Mouse (Mus musculus) ovary, postnatal 14 days (tissue): ENCODE results near the gene 2210016F16Rik.
A peak's percentile ranks its signal among the peaks of the same experiment; 100 is the strongest.
"Not testable (repeated sequence)": the region's sequence is repeated elsewhere in the genome, so short reads cannot be mapped to it uniquely, and the experiment has no call there.

Source experiments
- DNase-seq: peaks from one replicate; pipeline ENCODE4 v3.0.0; 2022; ENCODE audit warnings: low spot score

The 2210016F16Rik gene

DNA sequence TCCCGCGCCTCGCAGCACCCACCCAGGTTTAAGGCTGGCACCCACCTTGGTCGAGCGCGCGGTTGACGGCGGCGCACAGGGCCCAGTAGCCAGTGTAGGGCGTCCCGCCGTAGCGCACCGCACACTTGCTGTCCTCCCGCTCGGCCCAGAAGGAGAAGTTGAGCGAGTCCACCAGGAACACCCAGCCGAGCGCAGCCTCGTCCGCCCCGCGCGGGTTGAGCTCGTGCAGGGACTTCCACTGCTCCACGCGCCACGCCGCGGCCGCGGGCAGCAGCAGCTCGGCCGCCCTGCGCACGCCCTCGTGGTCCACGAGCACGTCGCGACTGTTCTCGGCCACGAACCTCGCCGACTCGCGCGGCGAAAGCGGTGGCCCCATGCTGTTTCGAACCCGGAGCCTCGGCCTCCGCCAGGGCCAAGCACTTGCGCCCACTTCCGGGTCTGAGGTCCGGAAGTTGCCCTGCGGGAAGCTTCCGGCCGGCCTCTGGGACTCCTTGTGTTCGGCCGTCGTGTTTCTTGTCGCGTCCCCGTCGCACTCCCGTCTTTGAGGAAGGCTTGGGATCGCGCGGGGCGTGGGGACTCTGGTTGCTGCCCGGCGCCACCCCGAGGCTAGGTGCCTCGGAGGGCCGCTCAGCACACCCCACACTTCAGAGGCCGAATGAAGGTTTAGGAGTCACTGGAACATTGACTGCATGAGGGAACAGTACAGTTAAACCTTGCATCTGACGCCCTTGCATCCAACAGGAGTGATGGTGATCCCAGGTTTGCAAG, at the start of gene 2210016F16Rik:
2210016F16Rik (minus strand) TSS at position 447 of the 768 bp plus-strand sequence.
- peak; percentile 49 for DNase-seq

DNA sequence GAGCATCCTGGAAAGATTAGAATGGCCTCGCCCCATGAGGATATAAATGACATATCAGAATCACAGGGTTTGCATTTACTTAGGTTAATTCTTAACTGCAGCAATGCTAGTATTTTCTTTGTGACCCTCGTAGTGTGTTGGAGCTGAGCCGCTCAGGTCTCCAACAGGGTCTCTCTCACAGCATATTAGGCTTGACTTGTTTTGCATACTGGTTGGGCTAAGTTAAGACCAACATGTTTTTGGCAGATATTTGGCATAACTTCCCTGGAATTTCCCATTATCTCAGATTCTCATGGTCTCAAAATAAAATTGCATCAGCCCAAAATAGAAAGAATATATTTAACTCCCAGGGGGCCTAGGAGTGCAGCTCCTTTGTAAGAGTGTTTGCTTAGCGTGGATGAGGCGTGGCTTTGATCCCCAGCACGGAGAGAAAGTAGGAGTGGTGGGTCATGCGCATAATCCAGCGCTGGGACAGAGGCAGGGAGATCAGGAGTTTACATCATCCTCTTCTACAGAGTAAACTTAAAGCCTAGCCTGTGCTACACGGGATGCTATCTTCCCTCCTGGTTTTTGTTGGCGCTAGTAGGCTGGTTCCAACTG, 38.1 kb upstream of the 2210016F16Rik start:
- no peak for DNase-seq

DNA sequence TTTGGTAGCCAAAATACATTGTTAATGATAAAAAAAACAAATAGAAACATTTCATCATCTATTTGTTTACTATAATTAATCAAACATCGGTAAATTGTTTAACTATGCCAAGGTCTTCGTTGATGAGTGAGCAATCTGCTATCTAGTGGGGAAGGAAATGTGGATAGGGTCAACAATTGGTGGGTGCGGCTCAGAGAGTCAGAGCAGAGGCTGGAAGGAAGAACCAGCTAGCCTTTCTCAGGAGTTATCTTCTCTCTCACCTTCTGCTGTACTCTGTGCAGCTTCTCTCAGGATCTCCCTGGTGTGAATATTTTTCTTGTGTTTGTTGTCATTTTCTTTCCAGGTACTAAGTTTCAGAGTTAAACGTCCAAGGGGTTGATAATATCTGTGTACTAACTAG, 37.2 kb upstream of the 2210016F16Rik start:
- DNase-seq, result no peak

DNA sequence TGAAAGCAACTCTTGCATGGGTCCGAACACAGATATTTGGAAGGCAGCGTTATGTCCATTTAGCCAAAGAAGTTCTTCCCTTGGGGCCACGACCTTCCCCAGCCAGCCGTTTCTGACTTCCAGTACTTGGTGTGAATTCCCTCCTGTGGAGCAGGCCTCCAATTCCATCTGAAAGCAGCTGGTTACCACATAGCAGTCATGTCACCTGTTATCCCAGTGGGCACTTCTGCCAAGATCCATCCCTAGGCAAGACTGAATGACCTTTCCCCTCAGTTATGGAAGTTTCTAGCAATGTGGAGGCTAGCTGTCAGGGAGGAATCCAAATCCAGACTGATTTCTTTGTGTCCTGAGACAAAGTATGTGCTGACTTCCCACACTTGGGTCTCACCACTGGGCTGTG, 36.0 kb upstream of the 2210016F16Rik start:
- no peak for DNase-seq

DNA sequence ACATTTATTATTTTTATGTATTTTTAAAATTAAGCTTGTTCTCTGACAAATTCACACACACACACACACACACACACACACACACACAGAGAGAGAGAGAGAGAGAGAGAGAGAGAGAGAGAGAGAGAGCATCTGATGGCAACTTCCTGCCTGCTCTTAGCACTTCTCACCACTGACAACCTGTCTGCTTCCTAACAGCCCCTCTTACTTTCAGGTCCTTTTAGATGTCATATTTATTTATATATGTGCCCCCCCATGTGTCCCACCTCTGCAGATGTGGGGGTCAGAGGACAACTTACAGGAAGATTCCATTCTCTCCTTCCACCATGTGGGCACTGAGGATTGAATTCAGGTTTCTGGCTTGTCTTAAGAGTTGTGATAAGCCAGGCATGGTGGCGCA, 34.2 kb upstream of the 2210016F16Rik start:
- no peak for DNase-seq

DNA sequence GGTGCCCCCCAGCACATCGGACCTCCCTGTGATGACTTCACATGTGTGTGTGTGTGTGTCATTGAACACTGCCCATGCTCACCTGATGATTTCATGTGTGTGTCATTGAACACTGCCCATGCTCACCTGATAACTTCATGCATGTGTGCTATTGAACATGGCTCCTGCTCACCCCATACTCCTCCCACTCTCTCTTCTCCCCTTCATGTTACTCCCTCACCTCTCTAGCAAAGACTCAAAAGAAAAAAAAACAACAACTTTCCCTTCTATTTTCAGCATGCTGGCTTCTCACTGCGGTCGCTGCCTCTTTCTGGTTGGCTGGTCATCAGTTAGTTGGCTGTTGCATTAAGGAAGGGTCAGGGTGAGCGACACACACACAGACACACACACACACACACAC, 33.6 kb upstream of the 2210016F16Rik start:
- DNase-seq, result no peak

DNA sequence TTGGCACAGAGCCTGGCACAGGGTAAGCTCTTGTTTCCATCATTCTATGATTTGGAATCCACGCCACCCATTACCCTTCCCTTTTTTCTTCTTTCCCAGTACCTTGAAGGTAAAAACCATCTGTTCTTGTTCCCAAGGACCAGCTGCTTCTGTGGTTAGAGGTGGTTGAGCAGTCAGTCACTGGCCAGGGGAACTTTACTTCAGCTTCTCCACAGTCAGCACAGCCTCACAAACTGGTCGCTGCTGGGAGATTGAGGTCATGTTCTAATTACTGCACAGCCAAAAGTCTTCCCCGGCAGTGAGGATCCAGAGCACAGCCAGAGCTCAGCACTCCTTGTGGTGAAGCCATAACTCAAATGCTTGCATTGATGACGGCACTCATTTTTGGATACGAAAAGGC, 30.8 kb upstream of the 2210016F16Rik start:
- no peak for DNase-seq

DNA sequence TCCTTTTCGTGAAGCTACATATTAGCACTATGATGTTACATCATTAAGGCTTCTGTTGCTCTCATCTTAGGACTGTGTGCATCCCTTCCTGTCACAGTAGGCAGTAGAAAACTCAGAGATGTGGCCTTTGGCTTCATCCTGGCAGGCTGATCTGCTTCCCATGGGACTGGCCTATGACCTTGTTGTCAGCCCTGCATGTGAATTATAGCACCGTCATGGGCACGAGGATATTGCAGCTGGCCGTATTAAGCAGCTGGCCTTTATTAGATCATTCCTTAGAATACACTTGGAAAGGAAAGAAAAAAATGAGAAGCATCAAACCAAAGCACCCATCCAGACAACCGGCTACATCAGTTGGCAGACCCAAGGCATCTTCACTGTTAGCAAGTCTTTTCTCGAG, 30.3 kb upstream of the 2210016F16Rik start:
- no peak for DNase-seq

DNA sequence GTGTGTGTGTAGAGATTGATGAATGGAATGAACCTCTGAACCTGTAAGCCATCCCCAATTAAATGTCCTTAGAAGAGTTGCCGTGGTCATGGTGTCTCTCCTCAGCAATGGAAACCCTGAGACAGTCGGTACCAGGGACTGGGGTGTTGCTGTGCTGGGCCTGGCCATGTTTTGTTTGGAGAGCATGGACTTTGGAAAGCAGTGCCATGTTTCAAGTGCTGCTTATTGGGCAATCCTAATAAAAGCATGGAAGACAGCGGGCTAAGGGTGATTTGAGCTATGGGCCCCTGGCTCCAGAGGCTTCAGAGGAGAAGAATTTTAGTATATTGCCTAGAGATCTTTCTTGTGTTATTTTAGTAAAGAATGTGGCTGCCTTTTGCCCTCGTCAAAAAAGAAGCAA, 26.0 kb upstream of the 2210016F16Rik start:
- DNase-seq, result no peak

DNA sequence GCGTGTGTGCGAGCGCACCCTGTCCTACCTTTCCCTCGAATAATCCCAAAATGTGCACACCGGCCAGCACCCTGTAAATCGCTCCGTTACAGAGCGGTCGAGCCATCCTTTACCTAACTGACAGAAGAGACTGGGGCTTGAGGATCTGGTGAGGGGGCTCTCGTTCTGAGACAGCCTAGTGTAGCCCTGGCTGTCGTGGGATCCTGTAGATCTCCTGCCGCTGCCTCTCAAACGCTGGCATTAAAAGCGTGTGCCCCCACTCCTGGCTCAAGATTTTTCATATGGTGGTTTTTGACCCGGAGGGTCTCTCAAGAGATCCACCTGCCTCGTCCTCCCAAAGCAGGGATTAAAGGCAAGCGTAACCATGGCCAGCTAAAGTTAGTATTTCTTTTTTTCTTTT, 18.2 kb upstream of the 2210016F16Rik start, which contains the start of gene Hnrnpk:
Hnrnpk (minus strand) TSS at position 101 of the 400 bp plus-strand sequence.
- not testable (repeated sequence) for DNase-seq

DNA sequence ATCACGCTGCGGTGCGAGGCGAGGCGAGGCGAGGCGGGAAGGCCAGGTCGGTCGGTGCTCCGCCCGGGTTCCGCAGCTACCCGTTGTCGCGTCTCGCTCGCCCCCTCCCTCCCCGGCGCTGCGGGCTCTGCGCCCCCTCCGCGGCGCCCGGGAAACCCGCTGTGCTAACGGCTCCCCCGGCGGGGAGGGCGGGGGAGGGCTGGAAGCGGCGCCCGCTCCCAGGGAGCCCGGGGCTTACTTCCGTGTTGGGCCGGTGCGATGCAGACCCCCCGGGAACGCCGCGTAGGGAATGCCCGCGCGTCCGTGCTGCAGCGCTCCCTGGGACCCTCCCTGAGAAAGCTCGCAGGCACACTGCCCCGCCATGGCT, 17.7 kb upstream of the 2210016F16Rik start:
- DNase-seq, result no peak

DNA sequence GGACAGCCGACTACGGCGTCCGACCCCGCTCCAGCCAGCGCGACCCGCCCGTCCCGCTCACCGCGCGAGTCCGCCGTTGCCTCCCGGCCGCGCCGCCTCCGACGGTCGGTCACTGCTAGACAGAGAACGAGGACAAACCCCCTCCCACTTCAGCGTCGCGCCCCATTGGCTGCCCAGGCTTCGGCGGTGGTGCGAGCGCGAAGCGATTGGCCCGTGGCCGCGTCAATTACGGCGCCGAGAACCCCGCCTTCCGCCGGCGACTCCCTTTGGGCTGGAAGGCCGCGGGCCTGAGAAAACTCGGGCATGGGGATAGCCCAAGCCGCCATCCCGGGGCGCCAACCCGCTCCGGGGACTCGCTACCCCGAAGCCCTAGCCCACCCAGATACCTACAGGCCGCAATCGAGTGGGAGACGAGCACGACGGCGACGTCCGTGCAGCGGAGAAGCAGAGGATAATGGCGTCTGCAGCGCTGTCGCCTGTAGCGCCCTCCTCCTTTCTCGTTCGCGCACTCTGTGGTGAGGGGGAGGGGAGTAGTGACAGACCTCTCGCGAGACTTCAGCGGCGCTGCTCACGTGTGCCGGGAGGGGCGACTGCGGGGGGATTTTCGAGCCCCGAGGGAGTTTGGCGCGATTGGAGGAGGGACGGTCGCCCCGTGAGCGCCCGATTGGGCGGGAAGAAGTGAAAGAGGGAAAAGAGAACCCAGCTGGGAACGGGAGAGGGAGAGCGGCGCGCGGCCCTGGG, 17.1 kb upstream of the 2210016F16Rik start, which contains the start of gene Rmi1:
Rmi1 (plus strand) TSS at position 246 of the 741 bp plus-strand sequence.
- DNase-seq, result peak; percentile 96

DNA sequence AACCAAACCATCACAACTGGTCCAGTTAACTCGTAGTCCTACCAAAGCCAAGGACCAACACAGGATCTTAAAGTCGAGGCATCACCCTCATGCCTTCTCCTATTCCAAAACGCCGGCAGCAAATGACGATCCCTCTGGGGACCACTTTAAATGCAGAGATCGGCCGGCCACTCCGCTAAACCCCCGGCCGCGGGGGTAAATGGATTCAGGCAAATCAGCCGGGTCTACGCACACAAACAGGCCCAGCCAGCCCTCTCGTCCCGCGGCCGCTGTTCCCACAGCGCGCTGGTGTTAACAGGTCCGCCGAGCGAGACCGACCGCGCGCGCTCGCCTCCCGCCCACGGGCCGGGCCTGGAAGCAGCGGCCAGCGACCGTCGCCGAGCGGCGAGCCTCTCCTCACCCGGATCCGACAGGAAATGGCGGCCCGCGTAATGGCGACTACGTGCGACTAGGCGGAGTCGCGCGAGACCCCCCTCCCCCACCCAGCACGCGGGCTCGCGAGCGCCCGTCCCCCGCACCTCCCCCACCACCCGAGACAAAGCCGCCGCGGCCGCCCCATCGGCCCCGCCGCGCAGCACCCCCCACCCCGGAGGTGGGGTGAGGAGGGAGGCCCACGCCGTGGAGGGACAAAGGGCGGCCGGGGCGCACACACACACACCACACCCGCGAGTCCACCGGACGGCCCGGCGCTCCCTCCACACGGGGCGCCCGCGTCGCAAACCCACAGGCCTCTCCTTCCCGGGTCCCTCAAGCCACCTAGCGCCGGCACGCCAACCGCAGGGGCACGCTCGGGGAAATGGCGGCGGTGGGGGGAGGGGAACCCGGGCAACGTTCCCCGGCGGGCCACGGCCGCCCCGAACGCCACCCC, 16.3 kb upstream of the 2210016F16Rik start:
- DNase-seq, result peak; percentile 50

DNA sequence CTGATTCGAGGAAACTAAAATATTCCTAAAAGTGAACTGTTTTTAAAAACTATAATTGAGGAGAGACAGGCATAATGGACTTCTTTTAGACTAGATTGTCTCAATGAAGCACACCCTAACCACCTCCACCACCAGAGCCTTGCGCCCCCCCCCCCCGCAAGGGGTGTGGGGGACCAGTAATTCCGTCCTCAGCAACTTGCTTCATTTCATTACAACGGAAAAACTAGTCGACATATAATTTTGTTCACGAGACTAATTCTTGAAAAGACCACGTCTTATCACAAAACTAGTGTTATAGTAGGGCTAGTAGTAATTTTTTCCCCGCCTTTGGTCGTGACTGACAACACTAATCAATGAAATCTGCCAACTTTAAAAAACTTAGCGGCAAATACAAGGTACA, 15.6 kb upstream of the 2210016F16Rik start:
- no peak for DNase-seq

DNA sequence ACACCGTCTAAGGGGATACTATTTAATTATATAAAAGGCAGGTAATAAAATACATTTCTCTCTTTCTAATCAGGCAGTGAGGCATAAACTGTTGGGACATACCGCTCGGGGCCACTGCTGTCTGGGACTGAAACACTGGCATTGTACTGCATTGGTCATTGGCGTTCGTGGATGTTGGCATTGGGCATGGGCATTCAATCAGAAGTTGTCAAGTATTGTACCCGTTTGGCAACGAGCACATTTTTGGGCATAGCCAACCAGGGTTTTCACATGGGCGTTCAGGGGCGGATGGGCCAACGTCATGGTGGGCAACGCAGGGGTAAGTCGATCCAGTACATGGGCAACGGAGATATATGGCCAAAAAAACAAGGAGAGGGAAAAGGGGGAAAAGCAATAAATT, 12.6 kb upstream of the 2210016F16Rik start:
- no peak for DNase-seq

DNA sequence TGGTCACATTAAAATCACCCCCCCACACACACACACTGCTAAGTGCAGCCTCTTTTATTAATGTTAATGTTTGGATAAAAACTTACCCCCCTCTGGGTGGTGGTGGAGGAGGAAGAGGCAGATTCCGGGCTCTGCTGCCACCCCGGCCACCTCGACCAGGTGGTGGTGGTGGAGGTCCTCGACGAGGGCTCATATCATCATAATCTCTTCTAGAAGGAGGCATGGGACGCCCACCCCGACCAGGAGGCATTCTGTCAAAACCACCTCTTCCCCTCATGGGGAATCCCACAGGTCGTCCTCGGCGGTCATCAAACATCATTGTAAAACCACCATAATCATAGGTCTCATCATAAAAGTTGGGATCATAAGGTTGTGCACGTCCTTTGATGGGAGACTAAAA, 9.4 kb upstream of the 2210016F16Rik start:
- DNase-seq, result not testable (repeated sequence)

DNA sequence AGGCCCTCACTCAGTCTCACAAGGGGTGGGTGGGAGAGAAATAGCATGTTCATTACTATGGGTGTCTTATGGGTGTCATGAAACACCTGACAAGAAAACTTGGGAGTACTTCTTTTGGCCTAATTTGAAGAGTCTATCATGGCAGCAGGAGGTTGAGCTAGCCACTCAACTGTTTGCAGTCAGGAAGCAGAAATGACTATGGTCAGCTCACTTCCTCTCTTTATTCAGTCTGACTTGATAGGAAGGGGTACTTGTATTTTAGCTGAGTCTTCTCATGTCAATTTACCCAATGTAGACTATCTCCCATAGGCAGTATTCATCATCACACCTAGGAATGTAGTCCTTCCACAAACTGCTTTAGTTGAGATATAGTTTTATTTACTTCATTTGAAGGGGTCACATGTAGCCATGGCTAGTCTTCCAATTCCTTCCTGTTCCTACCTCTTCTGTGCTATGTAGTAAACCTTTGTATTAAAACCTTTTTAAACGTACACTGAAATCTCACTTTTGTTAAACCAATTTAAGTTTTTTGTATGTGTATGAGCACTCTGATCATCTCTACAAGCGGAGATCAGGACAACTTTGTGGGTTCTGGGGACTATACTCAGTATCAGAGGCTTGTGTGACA, 4.4 kb upstream of the 2210016F16Rik start:
- DNase-seq, result no peak

DNA sequence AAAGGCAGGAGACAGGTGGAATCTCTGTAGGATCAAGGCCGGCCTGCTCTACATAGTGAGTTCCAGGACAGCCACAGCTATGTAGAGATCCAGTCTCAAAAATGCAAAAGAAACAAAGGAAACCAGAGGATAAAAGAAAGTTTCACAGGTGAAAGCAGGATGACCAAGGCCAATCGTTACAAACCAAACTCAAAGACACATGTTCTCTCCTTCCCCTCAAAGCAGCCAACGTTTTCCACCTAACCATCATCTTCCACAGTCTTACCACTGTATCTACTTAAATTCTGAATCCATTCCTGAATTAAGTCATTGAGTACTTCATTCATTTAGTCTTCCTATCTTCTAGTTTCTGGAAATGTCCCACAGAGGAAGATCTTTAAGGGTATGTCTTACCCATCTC, 3.4 kb upstream of the 2210016F16Rik start:
- no peak for DNase-seq

DNA sequence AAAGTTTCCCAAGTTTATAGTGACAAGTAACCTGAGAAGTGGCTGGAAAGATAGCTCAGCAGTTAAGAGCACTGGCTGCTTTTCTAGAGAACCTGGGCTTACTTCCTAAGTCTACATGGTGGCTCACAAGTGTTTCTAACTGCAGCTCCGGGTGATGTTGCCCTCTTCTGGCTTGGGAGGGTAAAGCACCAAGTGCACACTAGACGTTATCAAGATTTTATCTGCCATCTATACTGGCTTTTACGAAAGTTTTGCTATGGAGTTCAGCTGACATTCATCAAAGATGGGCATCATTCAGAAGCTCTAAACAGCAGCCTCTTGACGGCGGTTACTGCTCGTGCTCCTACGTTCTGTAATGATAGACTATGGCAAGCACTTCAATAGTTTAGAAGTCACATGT, 2.9 kb upstream of the 2210016F16Rik start:
- peak; percentile 59 for DNase-seq

DNA sequence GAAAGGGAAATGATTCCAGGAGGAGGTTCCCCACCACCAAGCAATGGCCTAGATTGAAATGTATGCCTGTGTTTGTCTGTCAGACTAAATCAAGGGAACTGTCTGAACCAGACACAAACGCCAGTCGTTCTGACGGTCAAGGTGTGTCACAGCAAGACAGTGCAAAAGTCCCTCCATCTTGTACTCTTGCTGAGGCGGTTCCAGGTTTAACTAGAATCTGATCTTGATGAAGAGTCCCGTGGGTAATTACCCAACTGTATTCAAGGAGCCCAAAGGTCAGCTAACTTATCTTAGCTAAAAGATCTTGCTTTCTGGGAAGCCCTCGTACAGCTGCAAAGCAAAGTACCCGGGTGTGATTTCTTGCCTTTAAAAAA, 509 bp upstream of the 2210016F16Rik start:
- DNase-seq, result no peak

DNA sequence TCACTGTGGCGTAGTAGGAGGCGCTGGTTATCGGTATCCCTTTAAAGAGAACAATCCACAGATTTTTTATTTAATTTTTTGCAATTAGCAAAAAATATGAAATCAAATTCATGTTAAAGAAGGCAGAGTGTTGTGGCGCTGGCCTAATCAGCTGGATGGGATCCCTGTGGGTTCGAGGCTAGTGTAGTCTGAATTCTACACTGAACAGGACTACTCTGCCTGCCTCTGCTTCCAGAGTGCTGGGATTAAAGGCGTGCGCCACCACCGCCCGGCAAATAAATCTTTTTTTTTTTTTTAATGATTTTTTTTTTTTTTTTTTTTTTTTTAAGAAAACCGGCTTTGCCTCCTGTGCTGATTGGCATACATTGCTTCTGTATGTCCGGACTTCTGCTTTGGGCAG, 654 bp downstream of the 2210016F16Rik start:
- no peak for DNase-seq

DNA sequence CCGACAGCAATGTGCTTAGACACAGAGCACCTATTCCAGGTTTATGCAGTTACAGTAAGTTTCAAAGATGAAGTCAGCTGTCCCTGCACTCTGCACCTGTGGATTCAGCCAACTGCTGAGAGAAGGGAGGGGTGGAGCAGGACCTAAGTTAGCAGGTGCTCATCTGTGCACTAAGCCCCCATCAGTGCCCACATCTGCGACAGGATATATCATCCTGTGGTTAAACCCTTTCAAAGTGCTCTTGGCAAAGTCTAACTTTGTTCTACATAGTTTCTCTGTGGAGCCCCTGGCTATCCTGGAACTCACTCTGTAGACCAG, 11.9 kb downstream of the 2210016F16Rik start:
- no peak for DNase-seq
